Mouse (Mus musculus) hindbrain, embryonic 13.5 days (tissue): ENCODE results near the gene Sars2. TPM values are rescaled to one million over a fixed set of nuclear protein-coding genes. Genes with fewer than 3 reads are reported as not detected.

Source experiments
- ATAC-seq: fragments of 200-750 bp; cut with Nextera tagmentation; 2 replicates; pipeline ENCODE4 v1.8.0; 2017; ENCODE audit warnings: moderate TSS enrichment; ENCODE audit not compliant: low FRiP score
- H3K27ac ChIP-seq: fragments of 300-500 bp; sonication (generic); 2 replicates; pipeline ENCODE4 v1.5.1; 2015; ENCODE audit warnings: inconsistent platforms, mild to moderate bottlenecking, moderate library complexity
- H3K27me3 ChIP-seq: fragments of 300-500 bp; sonication (generic); 2 replicates; pipeline ENCODE4 v1.6.1; 2015; ENCODE audit warnings: mild to moderate bottlenecking, inconsistent platforms
- H3K36me3 ChIP-seq: fragments of 300-500 bp; sonication (generic); 2 replicates; pipeline ENCODE4 v1.6.1; 2015; ENCODE audit warnings: mild to moderate bottlenecking, inconsistent platforms
- H3K4me1 ChIP-seq: fragments of 300-500 bp; sonication (generic); replicated peaks from 2 replicates; pipeline ENCODE4 v1.6.1; 2015; ENCODE audit warnings: inconsistent platforms
- H3K4me2 ChIP-seq: fragments of 300-500 bp; sonication (generic); 2 replicates; pipeline ENCODE4 v1.6.1; 2015; ENCODE audit warnings: inconsistent platforms, mild to moderate bottlenecking, moderate library complexity
- H3K4me3 ChIP-seq: fragments of 300-500 bp; sonication (generic); 2 replicates; pipeline ENCODE4 v1.5.1; 2015; ENCODE audit warnings: mild to moderate bottlenecking, inconsistent platforms
- H3K9ac ChIP-seq: fragments of 300-500 bp; sonication (generic); 2 replicates; pipeline ENCODE4 v1.6.1; 2015; ENCODE audit warnings: mild to moderate bottlenecking, inconsistent platforms
- H3K9me3 ChIP-seq: fragments of 300-500 bp; sonication (generic); 2 replicates; pipeline ENCODE4 v1.6.1; 2016; ENCODE audit warnings: inconsistent platforms
- WGBS: fragments of 180-500 bp; shearing (Covaris S2); methylation state at CpG from one replicate; pipeline ENCODE4 v1.1.7; 2015; 5-methylcytosine and 5-hydroxymethylcytosine counted together
- polyA plus RNA-seq: library from polyadenylated mRNA; unstranded; fragments of >200 nt; fragmentation: Nextera tagmentation; extraction: Ambion mirVana; gene quantifications from 2 replicates; pipeline ENCODE4 v1.2.1, GENCODE M21; 2015

Sars2 gene
- polyA plus RNA-seq, 1 experiment from 2014 or later: 22.6 TPM

- Histone ChIP-seq H3K36me3 (peaks cover 62% of the 10 kb centered on the region), H3K9ac (peak overlapping the region; percentile 29; the same call in 1 of the 2 replicates), H3K4me3 (no peak overlapping the region), H3K27ac (no peak overlapping the region), H3K4me2 (no peak overlapping the region), H3K4me1 (peaks cover 4% of the 10 kb centered on the region), H3K9me3 (no peaks in the 10 kb centered on the region), H3K27me3 (no peaks in the 10 kb centered on the region)
- ATAC-seq: no peak
- WGBS: 74% methylated on average over 5 of the region's 5 CpGs
Observed at GRCm38 (mm10) chr7:28785161-28785560, 43.4 kb downstream of the Sars2 start.

GRCm38 (mm10) chr7:28787884-28788283 lies 46.1 kb downstream of the Sars2 start:
- Histone ChIP-seq H3K4me2 (no peak overlapping the region), H3K27ac (no peak overlapping the region), H3K4me1 (no peaks in the 10 kb centered on the region), H3K36me3 (peaks cover 56% of the 10 kb centered on the region), H3K9me3 (no peaks in the 10 kb centered on the region), H3K9ac (no peak overlapping the region), H3K27me3 (no peaks in the 10 kb centered on the region), H3K4me3 (no peak overlapping the region)
- 94% methylated on average over 9 of the region's 9 CpGs for WGBS
- no peak for ATAC-seq

GRCm38 (mm10) chr7:28788307-28789195 lies 46.8 kb downstream of the Sars2 start, which contains the start of gene Rinl:
Rinl (plus strand) TSS chr7:28788969.
- Histone ChIP-seq H3K9ac (no peak within 1 kb of the TSS), H3K27me3 (no peaks in the 10 kb centered on the region), H3K4me1 (no peaks in the 10 kb centered on the region), H3K4me3 (no peak within 1 kb of the TSS), H3K4me2 (no peak within 1 kb of the TSS), H3K27ac (no peak within 1 kb of the TSS), H3K9me3 (no peaks in the 10 kb centered on the region), H3K36me3 (peaks cover 50% of the 10 kb centered on the region)
- ATAC-seq: no peak
- 72% methylated on average over 5 of the region's 5 CpGs for WGBS

GRCm38 (mm10) chr7:28789235-28789634 lies 47.4 kb downstream of the Sars2 start:
- Histone ChIP-seq H3K4me3 (no peak overlapping the region), H3K27ac (no peak overlapping the region), H3K9ac (no peak overlapping the region), H3K27me3 (no peaks in the 10 kb centered on the region), H3K4me2 (no peak overlapping the region), H3K4me1 (no peaks in the 10 kb centered on the region), H3K9me3 (no peaks in the 10 kb centered on the region), H3K36me3 (peaks cover 43% of the 10 kb centered on the region)
- WGBS: 83% methylated on average over 3 of the region's 3 CpGs
- ATAC-seq: no peak

GRCm38 (mm10) chr7:28790066-28790806 lies 48.4 kb downstream of the Sars2 start:
- WGBS: 53% methylated on average over 8 of the region's 8 CpGs
- H3K4me1 ChIP-seq: no peaks in the 10 kb centered on the region
- H3K9me3 ChIP-seq: no peaks in the 10 kb centered on the region
- no peak overlapping the region for H3K27ac ChIP-seq
- no peak overlapping the region for H3K4me3 ChIP-seq
- H3K4me2 ChIP-seq: no peak overlapping the region
- ATAC-seq: no peak
- H3K27me3 ChIP-seq: no peaks in the 10 kb centered on the region
- no peak overlapping the region for H3K9ac ChIP-seq
- H3K36me3 ChIP-seq: peaks cover 34% of the 10 kb centered on the region

GRCm38 (mm10) chr7:28791706-28792105 lies 49.9 kb downstream of the Sars2 start:
- no peak for ATAC-seq
- H3K4me1 ChIP-seq: peaks cover 4% of the 10 kb centered on the region
- H3K9me3 ChIP-seq: no peaks in the 10 kb centered on the region
- H3K27ac ChIP-seq: no peak overlapping the region
- no peak overlapping the region for H3K9ac ChIP-seq
- H3K27me3 ChIP-seq: no peaks in the 10 kb centered on the region
- H3K4me2 ChIP-seq: no peak overlapping the region
- H3K36me3 ChIP-seq: peaks cover 19% of the 10 kb centered on the region
- H3K4me3 ChIP-seq: no peak overlapping the region

- H3K4me2 ChIP-seq: no peak overlapping the region
- no peaks in the 10 kb centered on the region for H3K9me3 ChIP-seq
- WGBS: 84% methylated on average over 14 of the region's 14 CpGs
- peaks cover 8% of the 10 kb centered on the region for H3K4me1 ChIP-seq
- no peak overlapping the region for H3K4me3 ChIP-seq
- no peak overlapping the region for H3K9ac ChIP-seq
- no peak for ATAC-seq
- H3K36me3 ChIP-seq: peaks cover 10% of the 10 kb centered on the region
- H3K27me3 ChIP-seq: no peaks in the 10 kb centered on the region
- no peak overlapping the region for H3K27ac ChIP-seq
Observed at GRCm38 (mm10) chr7:28792391-28793185, 50.8 kb downstream of the Sars2 start.

GRCm38 (mm10) chr7:28793834-28794233 lies 52.0 kb downstream of the Sars2 start:
- H3K27me3 ChIP-seq: no peaks in the 10 kb centered on the region
- no peak overlapping the region for H3K4me2 ChIP-seq
- no peak overlapping the region for H3K27ac ChIP-seq
- 0 out of 2 replicates have a peak, but pooled peaks cover 2% of the 10 kb centered on the region for H3K36me3 ChIP-seq
- no peak overlapping the region for H3K4me3 ChIP-seq
- no peak overlapping the region for H3K9ac ChIP-seq
- WGBS: 32% methylated on average over 2 of the region's 2 CpGs
- peaks cover 8% of the 10 kb centered on the region for H3K4me1 ChIP-seq
- ATAC-seq: no peak
- no peaks in the 10 kb centered on the region for H3K9me3 ChIP-seq

- Histone ChIP-seq H3K4me3 (no peak overlapping the region), H3K36me3 (no peaks in the 10 kb centered on the region), H3K4me1 (peaks cover 8% of the 10 kb centered on the region), H3K4me2 (no peak overlapping the region), H3K9me3 (no peaks in the 10 kb centered on the region), H3K27ac (no peak overlapping the region), H3K27me3 (no peaks in the 10 kb centered on the region), H3K9ac (no peak overlapping the region)
- ATAC-seq: no peak
- WGBS: 92% methylated on average over 3 of the region's 3 CpGs
Observed at GRCm38 (mm10) chr7:28794496-28794895, 52.7 kb downstream of the Sars2 start.

- Histone ChIP-seq H3K36me3 (no peaks in the 10 kb centered on the region), H3K27ac (no peak overlapping the region), H3K9ac (0 out of 2 replicates have a peak overlapping the region, but pooled peaks have one; percentile 53), H3K9me3 (no peaks in the 10 kb centered on the region), H3K4me3 (no peak overlapping the region), H3K27me3 (no peaks in the 10 kb centered on the region), H3K4me2 (peak overlapping the region; percentile 45; the same call in 1 of the 2 replicates), H3K4me1 (peaks cover 8% of the 10 kb centered on the region)
- no peak for ATAC-seq
- 77% methylated on average over 15 of the region's 15 CpGs for WGBS
Observed at GRCm38 (mm10) chr7:28795832-28796231, 54.0 kb downstream of the Sars2 start.

GRCm38 (mm10) chr7:28796562-28796975 lies 54.8 kb downstream of the Sars2 start:
- Histone ChIP-seq H3K36me3 (no peaks in the 10 kb centered on the region), H3K9ac (peak overlapping the region; percentile 53), H3K4me3 (peak overlapping the region; percentile 9; the same call in 1 of the 2 replicates), H3K4me1 (peaks cover 8% of the 10 kb centered on the region), H3K4me2 (peak overlapping the region; percentile 45), H3K27me3 (no peaks in the 10 kb centered on the region), H3K27ac (no peak overlapping the region; the same call in 1 of the 2 replicates), H3K9me3 (no peaks in the 10 kb centered on the region)
- ATAC-seq: peak; percentile 60
- WGBS: 13% methylated on average over 32 of the region's 32 CpGs

GRCm38 (mm10) chr7:28799994-28800393 lies 58.2 kb downstream of the Sars2 start:
- Histone ChIP-seq H3K4me1 (peaks cover 24% of the 10 kb centered on the region), H3K9me3 (no peaks in the 10 kb centered on the region), H3K36me3 (no peaks in the 10 kb centered on the region), H3K27ac (no peak overlapping the region), H3K9ac (no peak overlapping the region), H3K4me2 (no peak overlapping the region), H3K4me3 (no peak overlapping the region), H3K27me3 (no peaks in the 10 kb centered on the region)
- WGBS: 95% methylated on average over 9 of the region's 9 CpGs
- ATAC-seq: no peak
